Mouse (Mus musculus) hindbrain, embryonic 15.5 days (tissue): Measurements from ENCODE around the gene Hexim2. TPM values are rescaled to one million over a fixed set of nuclear protein-coding genes. Genes with fewer than 3 reads are reported as not detected.

Experiments used
- ATAC-seq: fragments of 200-750 bp; cut with Nextera tagmentation; 2 replicates; pipeline ENCODE4 v1.8.0; 2017; ENCODE audit warnings: low read depth, moderate number of reproducible peaks, moderate TSS enrichment; ENCODE audit not compliant: low FRiP score
- H3K27ac ChIP-seq: fragments of 300-500 bp; sonication (generic); replicated peaks from 2 replicates; pipeline ENCODE4 v1.5.1; 2015; ENCODE audit warnings: mild to moderate bottlenecking, inconsistent platforms
- H3K27me3 ChIP-seq: fragments of 300-500 bp; sonication (generic); 2 replicates; pipeline ENCODE4 v1.6.1; 2015; ENCODE audit warnings: control low read depth, inconsistent platforms
- H3K36me3 ChIP-seq: fragments of 300-500 bp; sonication (generic); 2 replicates; pipeline ENCODE4 v1.6.1; 2015; ENCODE audit warnings: control low read depth, inconsistent platforms
- H3K4me1 ChIP-seq: fragments of 300-500 bp; sonication (generic); replicated peaks from 2 replicates; pipeline ENCODE4 v1.6.1; 2015; ENCODE audit warnings: control low read depth, inconsistent platforms
- H3K4me2 ChIP-seq: fragments of 300-500 bp; sonication (generic); 2 replicates; pipeline ENCODE4 v1.6.1; 2015; ENCODE audit warnings: moderate library complexity, mild to moderate bottlenecking, inconsistent platforms
- H3K4me3 ChIP-seq: fragments of 300-500 bp; sonication (generic); 2 replicates; pipeline ENCODE4 v1.5.1; 2015; ENCODE audit warnings: mild to moderate bottlenecking, inconsistent platforms
- H3K9ac ChIP-seq: fragments of 300-500 bp; sonication (generic); 2 replicates; pipeline ENCODE4 v1.6.1; 2015; ENCODE audit warnings: inconsistent platforms
- H3K9me3 ChIP-seq: fragments of 300-500 bp; sonication (generic); 2 replicates; pipeline ENCODE4 v1.6.1; 2016; ENCODE audit warnings: control low read depth, inconsistent platforms
- WGBS: fragments of 180-500 bp; shearing (Covaris S2); methylation state at CpG from one replicate; pipeline ENCODE4 v1.1.7; 2015; 5-methylcytosine and 5-hydroxymethylcytosine counted together
- polyA plus RNA-seq: library from polyadenylated mRNA; unstranded; fragments of >200 nt; fragmentation: Nextera tagmentation; extraction: Ambion mirVana; gene quantifications from 2 replicates; pipeline ENCODE4 v1.2.1, GENCODE M21; 2015

Gene Hexim2
- polyA plus RNA-seq, 1 experiment from 2014 or later, result 28.4 TPM

- 86% methylated on average over 11 of the region's 11 CpGs for WGBS
- peaks cover 48% of the 10 kb centered on the region for H3K4me1 ChIP-seq
Observed at GRCm38 (mm10) chr11:103114270-103114943, 17.8 kb upstream of the Hexim2 start.

GRCm38 (mm10) chr11:103115163-103116007, 16.8 kb upstream of the Hexim2 start:
- H3K9me3 ChIP-seq, result no peaks in the 10 kb centered on the region
- ATAC-seq, result peak; percentile 53
- no peaks in the 10 kb centered on the region for H3K36me3 ChIP-seq
- H3K9ac ChIP-seq, result peak overlapping the region; percentile 73
- peak overlapping the region; percentile 75 for H3K4me2 ChIP-seq
- H3K27ac ChIP-seq, result peak overlapping the region; percentile 92
- H3K27me3 ChIP-seq, result peaks cover 27% of the 10 kb centered on the region
- under 1% methylated on average over 34 of the region's 34 CpGs for WGBS
- peak overlapping the region; percentile 57 for H3K4me3 ChIP-seq
- peaks cover 48% of the 10 kb centered on the region for H3K4me1 ChIP-seq

More at GRCm38 (mm10) chr11:103114270-103114943, 17.8 kb upstream of the Hexim2 start:
- no peaks in the 10 kb centered on the region for H3K9me3 ChIP-seq
- H3K4me2 ChIP-seq, result peak overlapping the region; percentile 75
- peak overlapping the region; percentile 57 for H3K4me3 ChIP-seq
- peak overlapping the region; percentile 92 for H3K27ac ChIP-seq
- ATAC-seq, result no peak
- H3K27me3 ChIP-seq, result peaks cover 27% of the 10 kb centered on the region
- H3K36me3 ChIP-seq, result no peaks in the 10 kb centered on the region
- peak overlapping the region; percentile 73 for H3K9ac ChIP-seq

- ATAC-seq, result peak; percentile 96
- Histone ChIP-seq H3K9ac (peak within 1 kb of the TSS; percentile 73), H3K9me3 (no peaks in the 10 kb centered on the region), H3K4me3 (peak within 1 kb of the TSS; percentile 57), H3K27me3 (peaks cover 20% of the 10 kb centered on the region), H3K4me1 (peaks cover 46% of the 10 kb centered on the region), H3K4me2 (peak within 1 kb of the TSS; percentile 75), H3K36me3 (no peaks in the 10 kb centered on the region), H3K27ac (peak within 1 kb of the TSS; percentile 92)
- WGBS, result under 1% methylated on average over 53 of the region's 53 CpGs
Observed at GRCm38 (mm10) chr11:103116008-103116818, 16.0 kb upstream of the Hexim2 start, which contains the start of gene Hexim1. Gene Hexim1, plus strand, starts transcription at chr11:103116231.

- no peaks in the 10 kb centered on the region for H3K36me3 ChIP-seq
- peaks cover 16% of the 10 kb centered on the region for H3K27me3 ChIP-seq
- peak overlapping the region; percentile 57 for H3K4me3 ChIP-seq
- under 1% methylated on average over 35 of the region's 35 CpGs for WGBS
- ATAC-seq, result no peak
- peak overlapping the region; percentile 88 for H3K27ac ChIP-seq
- peak overlapping the region; percentile 58 for H3K9ac ChIP-seq
- no peaks in the 10 kb centered on the region for H3K9me3 ChIP-seq
- peak overlapping the region; percentile 73 for H3K4me2 ChIP-seq
- peaks cover 38% of the 10 kb centered on the region for H3K4me1 ChIP-seq
Observed at GRCm38 (mm10) chr11:103116959-103117590, 15.2 kb upstream of the Hexim2 start.

GRCm38 (mm10) chr11:103117591-103118009, 14.6 kb upstream of the Hexim2 start:
- no peaks in the 10 kb centered on the region for H3K36me3 ChIP-seq
- no peaks in the 10 kb centered on the region for H3K9me3 ChIP-seq
- H3K4me1 ChIP-seq, result peaks cover 32% of the 10 kb centered on the region
- H3K4me3 ChIP-seq, result peak overlapping the region; percentile 57
- no peak for ATAC-seq
- under 1% methylated on average over 38 of the region's 38 CpGs for WGBS
- peak overlapping the region; percentile 73 for H3K4me2 ChIP-seq
- peaks cover 11% of the 10 kb centered on the region for H3K27me3 ChIP-seq
- peak overlapping the region; percentile 58 for H3K9ac ChIP-seq
- peak overlapping the region; percentile 88 for H3K27ac ChIP-seq

- peaks cover 1% of the 10 kb centered on the region; the same call in 1 of the 2 replicates for H3K27me3 ChIP-seq
- 80% methylated on average over 2 of the region's 2 CpGs for WGBS
- H3K4me1 ChIP-seq, result peaks cover 31% of the 10 kb centered on the region
- peak overlapping the region; percentile 57; the same call in 1 of the 2 replicates for H3K4me3 ChIP-seq
- no peak for ATAC-seq
- H3K9ac ChIP-seq, result no peak overlapping the region
- no peaks in the 10 kb centered on the region for H3K36me3 ChIP-seq
- H3K4me2 ChIP-seq, result peak overlapping the region; percentile 73
- no peak overlapping the region for H3K27ac ChIP-seq
- H3K9me3 ChIP-seq, result no peaks in the 10 kb centered on the region
Observed at GRCm38 (mm10) chr11:103118866-103119265, 13.4 kb upstream of the Hexim2 start.

GRCm38 (mm10) chr11:103119609-103120008, 12.6 kb upstream of the Hexim2 start:
- Histone ChIP-seq H3K9ac (no peak overlapping the region), H3K9me3 (no peaks in the 10 kb centered on the region), H3K4me2 (no peak overlapping the region), H3K4me1 (peaks cover 27% of the 10 kb centered on the region), H3K36me3 (no peaks in the 10 kb centered on the region), H3K27ac (no peak overlapping the region), H3K4me3 (no peak overlapping the region), H3K27me3 (no peaks in the 10 kb centered on the region)
- WGBS, result 47% methylated on average over 5 of the region's 5 CpGs
- ATAC-seq, result no peak

- Histone ChIP-seq H3K4me1 (peaks cover 24% of the 10 kb centered on the region), H3K4me2 (no peak overlapping the region), H3K9ac (no peak overlapping the region), H3K4me3 (no peak overlapping the region), H3K27ac (no peak overlapping the region), H3K27me3 (no peaks in the 10 kb centered on the region), H3K9me3 (no peaks in the 10 kb centered on the region), H3K36me3 (no peaks in the 10 kb centered on the region)
- ATAC-seq, result no peak
- WGBS, result 66% methylated on average over 5 of the region's 5 CpGs
Observed at GRCm38 (mm10) chr11:103120315-103120714, 11.9 kb upstream of the Hexim2 start.

GRCm38 (mm10) chr11:103132576-103133455, 587 bp downstream of the Hexim2 start:
- Histone ChIP-seq H3K36me3 (no peaks in the 10 kb centered on the region), H3K4me3 (peak overlapping the region; percentile 89), H3K27ac (peak overlapping the region; percentile 99), H3K9me3 (no peaks in the 10 kb centered on the region), H3K9ac (peak overlapping the region; percentile 99), H3K4me1 (peaks cover 45% of the 10 kb centered on the region), H3K4me2 (peak overlapping the region; percentile 62), H3K27me3 (no peaks in the 10 kb centered on the region)
- under 1% methylated on average over 42 of the region's 58 CpGs for WGBS
- peak; percentile 93 for ATAC-seq

GRCm38 (mm10) chr11:103133456-103134185, 1.4 kb downstream of the Hexim2 start:
- H3K27ac ChIP-seq, result peak overlapping the region; percentile 78
- H3K9ac ChIP-seq, result peak overlapping the region; percentile 41
- WGBS, result 48% methylated on average over 6 of the region's 6 CpGs
- peaks cover 4% of the 10 kb centered on the region; the same call in 1 of the 2 replicates for H3K36me3 ChIP-seq
- H3K4me2 ChIP-seq, result peak overlapping the region; percentile 51
- peak overlapping the region; percentile 20 for H3K4me3 ChIP-seq
- no peaks in the 10 kb centered on the region for H3K27me3 ChIP-seq
- H3K9me3 ChIP-seq, result no peaks in the 10 kb centered on the region
- peak; percentile 28; the same call in 1 of the 2 replicates for ATAC-seq
- peaks cover 45% of the 10 kb centered on the region for H3K4me1 ChIP-seq
